Mouse (Mus musculus) splenic B cell, adult 2 months (primary cell): ENCODE results near the gene Ankrd37.
A peak's percentile ranks its signal among the peaks of the same experiment; 100 is the strongest.

Experiments used
- DNase-seq: peaks from one replicate; pipeline ENCODE4 v3.0.0-alpha.2; 2011; ENCODE audit warnings: low read depth, low spot score
- H3K27me3 ChIP-seq: 2 replicates; pipeline ENCODE4 v1.6.1; 2012; ENCODE audit warnings: mild to moderate bottlenecking, low read length, moderate library complexity, mixed read lengths; ENCODE audit not compliant: control insufficient read depth, poor library complexity, insufficient read depth, severe bottlenecking
- H3K36me3 ChIP-seq: 2 replicates; pipeline ENCODE4 v1.6.1; 2012; ENCODE audit warnings: mild to moderate bottlenecking, low read length, moderate library complexity, mixed read lengths; ENCODE audit not compliant: control insufficient read depth, poor library complexity, insufficient read depth, severe bottlenecking

Gene Ankrd37

GRCm38 (mm10) chr8:45994111-45994510, 11.4 kb downstream of the Ankrd37 start:
- DNase-seq: peak; percentile 49
- peaks cover 7% of the 10 kb centered on the region; the same call in 1 of the 2 replicates for H3K36me3 ChIP-seq

GRCm38 (mm10) chr8:45990631-45991310, 14.7 kb downstream of the Ankrd37 start:
- H3K27me3 ChIP-seq: no peaks in the 10 kb centered on the region
- H3K36me3 ChIP-seq: no peaks in the 10 kb centered on the region; the same call in 1 of the 2 replicates
- DNase-seq: peak; percentile 51

More at GRCm38 (mm10) chr8:45994111-45994510, 11.4 kb downstream of the Ankrd37 start:
- H3K27me3 ChIP-seq: no peaks in the 10 kb centered on the region

DNA sequence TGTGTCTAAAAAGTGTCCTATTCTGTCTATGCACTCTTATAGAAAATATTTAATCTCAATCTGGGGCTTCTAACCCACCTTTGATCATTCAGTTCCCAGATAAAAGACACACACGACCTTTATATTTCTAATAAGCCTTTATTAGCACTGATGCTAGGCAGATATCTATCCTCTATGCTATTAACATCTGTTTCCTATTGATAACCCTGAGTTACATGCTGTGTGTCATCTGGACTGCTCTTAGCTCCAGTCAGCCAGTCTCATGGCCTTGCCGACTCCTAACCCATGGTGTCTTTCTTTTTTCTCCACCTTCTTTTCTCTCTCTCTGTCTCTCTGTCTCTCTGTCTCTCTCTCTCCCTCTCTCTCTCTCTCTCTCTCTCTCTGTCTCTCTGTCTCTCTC, 17.3 kb downstream of the Ankrd37 start:
- peaks cover 5% of the 10 kb centered on the region; the same call in 1 of the 2 replicates for H3K36me3 ChIP-seq
- DNase-seq: no peak
- no peaks in the 10 kb centered on the region for H3K27me3 ChIP-seq

DNA sequence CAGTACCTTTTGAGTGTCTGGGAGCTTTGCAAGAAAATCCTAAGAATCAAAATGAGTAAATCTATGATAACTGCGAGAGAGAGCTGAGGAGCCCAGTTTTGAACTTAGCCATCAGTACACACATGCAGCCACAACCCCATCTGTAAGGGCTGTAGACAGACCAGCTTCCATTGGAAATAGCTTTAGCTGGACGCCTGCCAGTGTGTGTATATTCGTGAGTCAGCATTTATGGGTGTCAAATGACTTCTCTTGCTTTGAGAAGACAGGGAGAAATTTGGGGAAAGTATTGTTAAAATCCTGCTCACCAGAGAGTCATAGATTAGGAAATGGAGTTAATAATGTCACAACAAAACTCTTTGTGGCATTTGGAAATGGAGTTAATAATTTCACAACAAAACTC, 18.8 kb downstream of the Ankrd37 start:
- DNase-seq: no peak
- no peaks in the 10 kb centered on the region for H3K27me3 ChIP-seq
- peaks cover 11% of the 10 kb centered on the region; the same call in 1 of the 2 replicates for H3K36me3 ChIP-seq

DNA sequence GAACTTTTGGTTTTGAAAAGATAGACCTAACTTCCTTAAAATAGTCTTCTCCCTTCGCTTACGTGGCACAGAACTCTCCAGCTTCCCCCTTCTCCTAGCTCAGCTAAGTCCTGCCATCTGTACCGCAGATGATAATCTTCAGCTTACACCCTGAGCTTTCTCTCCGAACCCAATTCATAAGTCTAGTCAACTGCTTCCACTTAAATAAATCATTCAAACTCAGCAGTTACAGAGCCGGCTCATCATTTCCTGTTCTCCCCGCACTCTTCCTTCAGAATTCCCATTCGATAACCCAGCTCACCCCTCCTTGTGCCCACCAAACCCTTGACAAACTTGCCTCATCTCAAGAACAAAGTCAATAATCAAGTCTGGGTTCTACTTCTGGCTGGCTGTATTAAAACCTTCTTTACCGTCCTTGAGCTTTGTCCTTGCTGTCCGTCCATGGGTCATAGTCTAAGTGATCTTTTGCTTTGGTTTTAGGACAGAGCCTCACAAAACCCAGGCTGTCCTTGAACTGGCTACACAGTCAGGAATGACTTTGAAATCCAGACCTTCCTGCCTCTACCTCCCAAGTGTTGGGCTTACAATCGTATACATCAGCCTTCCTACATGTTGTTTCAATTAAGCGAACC, 29.6 kb downstream of the Ankrd37 start:
- Histone ChIP-seq H3K27me3 (no peaks in the 10 kb centered on the region), H3K36me3 (peaks cover 7% of the 10 kb centered on the region; the same call in 1 of the 2 replicates)
- DNase-seq: no peak

DNA sequence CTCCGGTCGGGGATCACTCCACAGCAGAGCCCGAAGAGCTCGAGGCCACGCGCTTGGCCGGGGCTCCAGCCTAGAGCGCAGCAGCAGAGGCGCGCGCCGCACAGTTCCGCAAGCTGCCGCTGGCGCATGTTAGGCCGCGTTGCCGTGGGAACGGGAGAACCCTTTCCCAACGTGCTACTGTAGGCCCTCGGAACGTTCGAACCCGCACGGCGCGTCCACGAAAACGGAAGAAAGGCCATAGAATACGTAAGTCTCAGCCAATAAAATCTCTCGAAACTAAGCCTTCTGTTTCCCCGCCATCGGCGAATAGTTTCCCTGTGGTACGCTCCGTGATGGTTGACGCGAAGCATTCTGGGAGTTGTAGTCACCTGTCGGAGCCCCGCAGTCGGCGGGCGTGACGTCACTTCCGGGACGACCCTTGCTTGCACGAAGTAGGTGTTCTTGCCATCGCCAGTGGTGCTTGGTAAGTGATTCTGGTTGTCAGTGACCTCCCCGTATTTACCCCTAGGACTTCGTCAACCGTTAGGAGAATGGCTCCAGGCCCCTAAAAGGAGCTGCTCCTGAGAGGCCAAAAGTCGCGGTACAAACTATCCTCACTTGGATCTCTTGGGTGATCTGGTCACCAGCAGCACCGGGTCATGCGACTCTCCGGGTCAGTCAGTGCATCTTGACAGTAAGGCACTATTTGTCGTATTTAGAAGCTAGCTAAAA, 30.2 kb downstream of the Ankrd37 start, which contains the start of the genes 1700029J07Rik and Ufsp2:
1700029J07Rik (minus strand) TSS at position 127 of the 711 bp plus-strand sequence.
Ufsp2 (plus strand) TSS at position 403 of the 711 bp plus-strand sequence.
- no peaks in the 10 kb centered on the region for H3K27me3 ChIP-seq
- peak; percentile 99 for DNase-seq
- H3K36me3 ChIP-seq: 0 out of 2 replicates have a peak, but pooled peaks cover 5% of the 10 kb centered on the region

DNA sequence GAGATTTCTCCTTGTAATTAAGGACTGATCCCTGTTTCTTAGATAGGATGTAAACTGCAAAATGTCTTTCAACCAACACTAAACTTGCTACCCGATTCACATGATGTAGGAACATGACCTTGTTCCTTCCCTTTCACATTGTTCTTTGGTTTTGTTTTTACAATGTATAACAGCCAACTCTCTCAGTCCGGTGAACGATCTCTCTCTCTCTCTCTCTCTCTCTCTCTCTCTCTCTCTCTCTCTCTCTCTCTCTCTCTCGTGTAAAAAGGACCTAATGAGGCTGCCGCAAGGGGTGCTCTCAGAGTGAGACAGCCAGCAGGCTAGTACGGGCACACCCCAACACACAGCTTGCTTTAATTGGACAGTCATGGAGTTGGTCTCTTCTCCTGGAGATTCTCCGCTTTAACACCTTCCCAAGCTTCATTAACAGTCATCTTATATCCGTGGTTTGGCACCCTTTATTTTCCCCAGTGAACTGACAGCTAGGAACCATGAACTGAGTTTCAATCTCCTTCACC, 31.5 kb downstream of the Ankrd37 start:
- no peak for DNase-seq
- no peaks in the 10 kb centered on the region for H3K27me3 ChIP-seq
- 0 out of 2 replicates have a peak, but pooled peaks cover 3% of the 10 kb centered on the region for H3K36me3 ChIP-seq

DNA sequence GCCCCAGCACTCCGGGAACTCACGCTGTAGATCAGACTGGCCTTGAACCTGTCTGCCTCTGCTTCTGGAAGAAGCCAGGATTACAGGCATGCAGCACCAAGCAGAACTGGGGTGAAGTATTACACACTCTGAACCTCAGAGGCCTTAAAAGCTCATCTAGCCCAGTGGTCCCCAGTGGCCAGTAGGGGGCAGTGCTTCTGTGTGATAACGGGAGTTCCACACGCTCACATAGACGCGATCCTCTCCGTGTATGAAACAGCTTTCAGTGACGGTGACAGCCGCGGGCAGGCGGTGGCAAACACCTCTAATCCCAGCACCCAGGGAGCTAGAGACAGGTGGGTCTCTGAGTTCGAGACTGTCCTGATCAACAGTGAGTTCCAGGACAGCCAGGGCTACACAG, 34.6 kb downstream of the Ankrd37 start:
- no peaks in the 10 kb centered on the region for H3K27me3 ChIP-seq
- no peaks in the 10 kb centered on the region for H3K36me3 ChIP-seq
- peak; percentile 18 for DNase-seq

DNA sequence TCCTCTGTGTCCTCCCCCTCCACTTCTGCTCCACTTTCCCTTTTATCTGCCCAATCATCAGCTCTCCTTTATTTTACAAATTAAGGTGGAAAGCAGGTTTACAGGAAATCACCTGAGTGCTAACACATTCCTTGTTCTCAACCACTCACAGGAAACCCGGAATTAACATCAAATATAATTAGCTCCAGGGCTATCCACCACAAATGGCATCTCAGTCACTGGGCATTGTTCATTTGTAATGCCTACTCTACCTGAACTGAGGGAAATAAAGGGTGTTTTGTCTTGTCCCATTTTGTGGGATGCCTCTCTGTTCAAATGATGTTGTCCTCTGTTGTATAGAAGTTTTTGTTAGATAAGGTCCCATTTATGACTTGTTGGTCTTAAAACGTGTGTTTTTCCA, 54.9 kb downstream of the Ankrd37 start:
- DNase-seq: no peak
- Histone ChIP-seq H3K27me3 (no peaks in the 10 kb centered on the region), H3K36me3 (no peaks in the 10 kb centered on the region)
